Mouse (Mus musculus) small intestine, adult 2 months (tissue): ENCODE data around the gene 5730522E02Rik.
A peak's percentile ranks its signal among the peaks of the same experiment; 100 is the strongest.

Experiments
- CTCF ChIP-seq: fragments of 200-500 bp; IDR thresholded peaks from 2 replicates; pipeline ENCODE4 v1.5.1; 2012; ENCODE audit warnings: low read depth, mild to moderate bottlenecking, control low read depth, inconsistent platforms, low read length, moderate library complexity, mixed read lengths; ENCODE audit not compliant: insufficient replicate concordance, insufficient read length; ENCODE audit errors: extremely low read depth
- POLR2A ChIP-seq: fragments of 200-500 bp; IDR thresholded peaks from 2 replicates; pipeline ENCODE4 v1.6.1; 2012; ENCODE audit warnings: low read depth, mild to moderate bottlenecking, control low read depth, inconsistent platforms, low read length, moderate library complexity

DNA sequence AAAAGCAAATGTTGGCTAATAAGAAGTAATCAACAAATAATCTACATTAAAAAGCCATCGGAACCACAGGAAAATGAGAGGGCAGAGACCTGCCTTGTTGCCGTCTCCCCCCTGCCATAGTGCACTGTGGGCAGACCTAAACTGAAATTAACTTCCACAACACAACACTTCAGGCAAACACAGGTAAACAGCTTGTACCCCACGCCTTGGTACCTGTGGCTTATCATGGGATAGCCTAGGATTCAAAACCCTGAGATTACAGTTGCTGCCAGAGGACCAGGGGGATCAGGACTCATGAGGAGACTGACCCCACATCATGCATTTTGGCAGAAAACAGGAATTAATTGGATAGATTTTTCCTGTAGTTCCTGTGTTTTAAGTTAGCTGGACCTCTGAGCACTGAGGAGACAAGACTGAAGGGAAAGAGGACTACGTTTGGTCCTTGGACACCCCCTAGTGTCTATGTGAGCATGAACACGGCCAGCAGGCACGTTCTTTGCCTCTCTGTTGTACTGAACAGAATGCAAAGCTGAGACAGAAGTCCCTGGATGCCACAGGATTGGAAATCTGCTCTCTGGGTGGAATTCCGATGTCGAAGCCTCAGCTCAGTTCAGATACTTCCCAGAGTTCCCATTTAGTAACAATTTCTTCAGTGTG lies 136.8 kb downstream of the 5730522E02Rik start:
- no peak for TF ChIP-seq POLR2A
- TF ChIP-seq CTCF: 0 out of 2 replicates have a peak, but pooled peaks have one; percentile 10
